Mouse (Mus musculus) fibroblast of lung, adult 2 months (primary cell): ENCODE measurements at regions not wholly inside any gene's neighbourhood (a gene's known extent, or its start where the extent isn't known, plus 50 kb on each side); places are given as distances from the start of the nearest gene placed in this dataset.
A peak's percentile ranks its signal among the peaks of the same experiment; 100 is the strongest.

Experiments
- DNase-seq: peaks from one replicate; pipeline ENCODE4 v3.0.0-alpha.2; 2011; ENCODE audit warnings: low read depth

DNA sequence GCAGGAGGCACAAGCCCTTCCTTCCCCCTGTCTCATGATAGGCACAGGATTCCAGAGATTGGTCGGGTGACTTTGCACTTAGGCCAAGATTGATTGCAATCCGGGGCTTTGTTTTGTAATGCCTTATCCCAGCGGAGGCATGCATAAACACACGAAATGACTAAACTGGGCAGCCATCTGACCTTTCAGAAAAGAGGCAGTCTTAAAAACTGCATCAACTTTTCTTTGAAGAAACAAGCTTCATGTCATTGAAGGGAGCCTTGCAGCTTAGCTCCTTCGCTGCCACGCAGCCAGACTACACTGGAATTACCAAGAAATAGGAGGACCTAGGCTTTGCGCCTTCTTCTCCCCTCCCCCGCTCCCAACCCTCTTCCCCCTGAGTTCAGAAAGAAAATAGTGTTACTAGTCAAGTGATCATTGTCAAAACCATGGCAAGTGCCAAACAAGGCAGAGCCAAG, 67.7 kb upstream of the BC052040 start:
- DNase-seq = peak; percentile 71

DNA sequence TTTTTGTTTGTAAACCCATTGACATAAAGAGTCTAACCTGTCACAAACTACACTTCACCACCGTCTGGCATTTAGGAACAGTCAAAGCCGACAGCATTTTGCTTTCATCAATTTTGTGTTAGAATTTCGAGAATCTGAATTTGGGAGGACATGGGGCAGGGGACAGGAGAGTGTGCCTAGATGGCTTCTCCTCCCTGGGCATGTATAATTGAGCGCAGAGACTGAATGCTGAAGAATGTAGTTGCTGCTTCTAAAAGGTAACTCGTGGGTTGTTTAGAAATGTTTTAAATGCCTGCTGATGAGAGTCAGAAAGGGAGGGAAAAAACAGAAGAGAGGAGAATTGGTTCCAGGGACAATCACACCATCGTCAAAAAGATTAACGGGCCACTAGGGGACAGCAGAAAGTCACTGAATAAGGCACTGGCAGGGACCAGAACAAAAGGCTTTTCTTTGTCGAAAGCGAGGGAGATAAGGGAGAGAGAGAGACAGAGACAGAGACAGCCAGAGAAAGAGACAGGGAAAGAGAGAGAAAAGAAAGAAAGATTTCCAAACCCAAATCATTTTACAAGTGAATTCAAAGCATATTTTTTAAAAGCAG, 66.6 kb upstream of the BC052040 start:
- peak; percentile 55 for DNase-seq

DNA sequence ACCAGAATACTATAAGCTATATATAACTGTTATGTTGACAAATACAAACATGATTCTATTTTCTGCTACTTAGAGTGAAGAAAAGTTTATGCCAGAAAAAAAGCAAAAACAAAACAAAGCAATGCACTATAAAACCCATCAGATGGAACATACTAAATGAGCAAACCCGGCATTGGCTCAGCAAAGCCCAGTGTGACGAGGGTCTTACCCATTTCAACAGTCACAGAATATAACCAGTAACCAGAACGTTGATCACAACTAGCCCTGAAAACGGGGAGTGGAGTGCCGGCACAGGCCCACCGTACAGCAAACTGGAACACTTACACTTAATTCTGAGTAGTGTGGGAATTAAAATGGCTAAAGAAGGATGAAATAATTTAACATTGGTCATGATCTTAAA, 66.0 kb upstream of the BC052040 start:
- no peak for DNase-seq

DNA sequence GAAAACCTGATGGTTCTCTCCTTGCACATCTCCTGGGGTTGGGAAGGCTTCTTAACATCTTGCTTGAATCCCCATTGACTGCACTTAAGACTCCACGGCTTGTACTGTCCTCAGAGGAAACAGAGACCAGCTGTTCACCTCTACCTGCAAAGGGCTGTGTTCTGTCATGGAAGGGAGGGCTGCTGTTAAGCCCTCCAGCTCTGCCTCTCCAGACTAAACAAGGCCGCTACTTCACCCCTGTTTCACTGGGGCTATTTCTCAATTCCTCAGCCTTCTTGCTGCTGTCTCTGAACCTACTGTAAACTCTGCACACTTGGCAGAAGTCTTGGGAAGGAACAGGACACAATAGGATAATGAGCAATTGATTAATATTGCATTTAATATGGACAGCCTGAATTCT, 64.7 kb upstream of the BC052040 start:
- no peak for DNase-seq

DNA sequence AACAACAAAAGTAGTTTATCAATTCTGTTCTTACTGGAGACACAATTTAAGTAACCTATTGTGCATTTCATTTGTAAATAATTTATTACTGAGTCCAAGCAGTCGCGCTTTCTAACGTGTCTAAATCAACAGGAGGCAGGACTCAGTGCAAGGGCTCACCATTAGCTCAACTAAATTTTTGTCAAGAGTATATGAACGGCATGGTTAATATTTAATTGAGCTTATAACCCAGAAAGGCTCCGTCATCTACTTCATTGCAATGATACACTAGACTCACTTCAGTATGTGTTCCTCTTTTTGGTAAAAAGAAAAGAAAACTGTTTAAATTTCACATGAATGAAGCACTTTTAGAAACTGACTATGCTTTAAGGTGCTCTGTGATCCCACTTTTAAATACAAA, 61.5 kb upstream of the BC052040 start:
- no peak for DNase-seq

DNA sequence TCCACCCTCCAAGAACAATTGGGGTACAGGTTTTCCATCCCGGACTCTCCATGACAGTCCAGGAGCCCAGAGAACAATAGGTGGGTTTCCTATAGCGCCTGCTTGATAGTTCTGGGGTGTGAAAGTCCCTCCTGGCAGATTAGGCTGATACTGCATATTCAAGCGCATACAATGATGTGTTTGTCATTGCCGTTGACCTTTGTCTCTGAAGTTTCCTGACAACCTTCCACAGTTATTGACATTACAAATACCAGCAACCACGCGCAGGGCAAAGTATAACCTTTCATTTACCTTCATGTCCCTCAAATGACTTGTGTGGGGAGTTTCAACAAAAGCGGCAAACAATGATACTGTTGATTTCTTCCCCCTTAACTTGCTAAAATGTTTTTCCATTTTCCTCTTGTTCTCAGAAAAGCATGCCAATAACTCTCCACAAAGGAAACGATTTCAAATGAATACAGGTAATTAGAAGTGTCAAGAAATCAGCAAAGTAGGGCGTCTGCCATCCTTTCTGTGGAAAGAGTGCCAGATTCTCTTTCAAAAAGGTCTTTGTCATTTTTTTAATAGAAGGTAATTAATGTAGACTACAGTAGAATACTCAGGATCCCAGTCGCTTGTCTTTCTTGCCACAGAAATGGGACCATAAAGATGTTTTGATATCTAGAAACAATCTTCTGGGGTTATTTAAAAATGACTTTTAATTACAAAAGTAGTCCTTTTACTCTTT, 60.9 kb upstream of the BC052040 start:
- DNase-seq = no peak

DNA sequence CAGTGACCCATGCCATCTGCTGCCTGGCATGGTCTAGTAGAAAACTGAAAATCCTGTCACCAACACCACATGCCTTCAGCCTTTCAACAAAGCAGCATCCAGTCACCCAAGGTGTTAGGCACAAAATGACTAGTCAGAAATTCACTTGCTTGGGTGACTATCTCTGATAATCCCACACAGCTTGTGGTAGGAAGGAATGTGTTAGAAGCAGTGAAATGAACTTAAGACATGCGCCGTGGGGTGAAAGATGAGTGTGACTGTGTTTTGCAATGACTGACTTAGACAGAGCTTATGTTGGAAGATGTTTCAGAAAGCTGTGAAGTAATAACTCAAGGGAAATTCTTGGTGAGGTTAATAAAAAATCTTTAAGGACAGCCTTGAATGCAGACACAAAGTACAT, 51.6 kb upstream of the BC052040 start:
- DNase-seq = no peak
